Mouse (Mus musculus): ENCODE measurements at regions not wholly inside any gene's neighbourhood (a gene's known extent, or its start where the extent isn't known, plus 50 kb on each side); places are given as distances from the start of the nearest gene placed in this dataset.
A peak's percentile ranks its signal among the peaks of the same experiment; 100 is the strongest.

DNA sequence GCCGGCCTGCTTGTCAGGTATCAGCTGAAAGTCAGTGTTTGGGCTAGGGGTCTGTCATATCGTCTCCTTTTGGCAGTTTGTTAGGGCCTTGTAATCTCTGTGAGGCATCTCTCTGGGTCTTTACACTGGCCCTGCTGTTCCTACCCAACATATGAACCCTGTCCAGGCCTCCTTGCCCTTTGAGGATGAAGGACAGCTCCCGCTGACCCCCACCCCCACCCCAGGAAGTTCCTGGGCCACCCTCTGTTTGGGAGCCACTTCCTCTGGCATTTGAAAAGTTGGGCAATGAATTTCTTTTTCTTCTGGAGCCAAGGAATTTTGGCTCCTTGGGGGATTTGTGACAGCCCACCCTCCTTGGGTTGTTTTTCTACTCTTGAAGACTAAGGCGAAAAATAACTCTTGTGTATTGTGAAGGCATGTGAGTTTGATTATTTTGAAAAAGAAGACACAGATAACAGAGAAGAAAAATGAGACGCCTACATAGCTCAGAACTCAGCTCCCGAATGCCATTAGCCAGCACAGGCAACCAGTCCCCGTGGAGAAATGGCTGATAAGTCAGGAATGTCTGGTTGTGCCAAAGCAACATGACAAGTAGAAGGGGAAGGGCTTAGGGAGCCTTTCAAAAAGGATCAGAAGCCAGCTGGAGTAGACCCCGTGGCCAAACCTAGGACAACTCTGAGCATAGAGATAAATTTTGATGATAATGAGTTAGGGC, 249.5 kb downstream of the Gm49356 start:
- DNase-seq (ENCODE audit: low spot score): no peak

DNA sequence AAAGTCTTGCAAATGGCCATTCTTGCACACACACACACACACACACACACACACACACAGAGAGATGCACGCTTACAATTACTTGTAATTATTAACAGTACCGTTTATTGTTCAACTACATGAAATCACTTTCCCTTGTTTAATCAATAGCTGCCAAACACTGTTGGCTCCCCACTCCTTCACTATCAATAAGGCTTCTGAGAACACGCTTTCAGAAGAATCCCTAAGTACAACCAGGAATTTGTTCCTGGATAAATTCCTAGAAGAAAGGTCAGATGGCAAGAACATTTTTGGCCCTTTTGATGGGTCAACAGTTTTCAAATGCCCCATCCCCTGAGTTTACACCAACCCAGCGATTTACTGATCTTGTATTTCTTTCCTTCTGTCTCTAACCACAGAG, 252.5 kb downstream of the Gm49356 start:
- DNase-seq (ENCODE audit: low spot score): no peak

DNA sequence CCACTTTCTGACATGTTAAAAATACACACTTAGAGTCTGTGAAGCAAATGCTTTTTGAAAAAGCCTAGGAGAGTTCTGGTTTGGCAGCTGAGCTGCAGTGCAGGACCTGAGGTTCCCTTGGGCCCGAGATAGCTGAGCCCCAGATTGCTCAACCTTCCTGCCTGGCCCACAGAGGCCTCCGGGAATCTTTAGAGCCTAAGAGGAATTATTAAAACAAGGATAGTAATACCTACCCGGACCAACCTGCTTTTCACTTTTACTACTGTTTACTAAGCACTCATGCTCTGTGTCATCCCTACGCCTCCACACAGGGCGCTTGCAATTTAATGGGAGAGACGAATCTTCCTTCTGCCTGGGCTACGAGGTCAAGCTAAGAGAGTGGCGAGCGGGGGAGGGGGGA, 253.4 kb downstream of the Gm49356 start:
- no peak for DNase-seq (ENCODE audit: low spot score)

DNA sequence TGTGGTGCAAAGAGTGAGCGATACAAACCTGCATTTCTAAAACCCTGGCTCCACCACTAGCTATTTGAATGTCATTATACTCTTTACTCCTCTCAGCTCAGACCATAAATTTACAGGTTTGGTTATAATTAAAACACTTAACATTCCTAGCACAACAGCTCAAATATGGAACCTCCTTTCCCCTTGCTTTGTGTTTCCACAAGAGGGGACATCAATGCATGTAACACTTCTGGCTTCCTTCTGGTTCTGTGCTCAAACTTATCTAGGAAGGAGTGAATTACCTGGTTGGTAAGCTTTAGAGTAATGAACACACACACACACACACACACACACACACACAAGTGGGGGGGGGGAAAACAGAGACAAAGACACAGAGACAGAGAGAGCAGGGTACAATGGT, 254.8 kb downstream of the Gm49356 start:
- no peak for DNase-seq (ENCODE audit: low spot score)

DNA sequence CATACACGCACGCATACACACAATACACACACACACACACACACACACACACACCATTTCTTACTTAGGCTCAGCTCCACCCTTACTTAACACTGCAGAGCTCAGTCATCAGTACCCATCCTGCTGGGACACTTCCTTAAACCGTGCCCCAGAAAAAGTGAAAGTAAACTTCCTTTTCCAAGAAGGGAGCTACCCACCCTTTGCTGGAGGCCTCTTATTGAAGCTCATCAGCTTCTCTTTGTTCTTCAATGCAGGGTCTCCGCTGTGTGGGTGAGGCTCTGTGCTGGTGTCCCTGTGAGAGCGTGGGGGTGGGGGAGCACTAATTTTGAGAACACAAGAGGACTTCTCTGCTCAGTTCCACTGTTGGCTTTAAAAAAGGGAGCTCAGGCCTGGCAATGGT, 256.6 kb downstream of the Gm49356 start:
- peak; percentile 6 for DNase-seq (ENCODE audit: low spot score)

DNA sequence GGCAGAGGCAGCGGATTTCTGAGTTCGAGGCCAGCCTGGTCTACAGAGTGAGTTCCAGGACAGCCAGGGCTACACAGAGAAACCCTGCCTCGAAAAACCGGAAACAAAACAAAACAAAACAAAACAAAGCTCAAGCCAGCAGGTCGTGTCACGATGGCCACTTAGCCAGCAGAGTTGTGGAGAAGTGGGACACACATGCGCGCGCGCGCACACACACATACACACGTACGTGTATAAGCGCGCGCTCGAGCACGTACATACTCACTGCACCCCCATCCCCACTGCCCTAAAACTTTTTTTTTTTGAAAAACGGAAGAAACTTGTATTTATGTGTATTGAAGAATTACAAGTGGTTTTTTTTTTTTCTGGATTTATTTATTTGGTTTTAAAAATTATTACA, 257.0 kb downstream of the Gm49356 start:
- no peak for DNase-seq (ENCODE audit: low spot score)

DNA sequence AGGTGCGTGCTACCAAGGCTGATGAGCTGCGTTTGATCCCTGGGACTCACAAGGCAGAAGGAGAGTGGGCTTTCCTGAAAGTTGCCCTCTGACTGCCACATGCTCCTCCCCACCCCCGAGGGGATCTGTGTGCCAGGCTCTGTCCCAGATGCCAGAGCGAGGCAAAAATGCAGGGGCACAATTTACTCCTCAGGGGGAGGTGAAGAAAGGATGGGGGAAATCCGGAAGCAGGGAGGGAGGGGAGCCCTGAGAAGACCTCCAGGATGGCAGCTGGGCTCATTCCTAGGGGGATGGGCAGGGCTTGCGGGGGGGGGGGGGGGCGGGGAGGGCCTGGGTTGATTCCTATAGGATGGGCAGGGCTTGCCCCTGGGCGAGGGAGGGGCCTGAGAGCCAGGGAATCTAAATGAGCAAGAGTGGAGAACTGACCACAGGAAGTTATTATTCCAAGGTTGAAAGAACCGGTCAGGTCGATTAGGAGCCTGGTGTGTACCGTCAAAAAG, 257.5 kb downstream of the Gm49356 start:
- no peak for DNase-seq (ENCODE audit: low spot score)

DNA sequence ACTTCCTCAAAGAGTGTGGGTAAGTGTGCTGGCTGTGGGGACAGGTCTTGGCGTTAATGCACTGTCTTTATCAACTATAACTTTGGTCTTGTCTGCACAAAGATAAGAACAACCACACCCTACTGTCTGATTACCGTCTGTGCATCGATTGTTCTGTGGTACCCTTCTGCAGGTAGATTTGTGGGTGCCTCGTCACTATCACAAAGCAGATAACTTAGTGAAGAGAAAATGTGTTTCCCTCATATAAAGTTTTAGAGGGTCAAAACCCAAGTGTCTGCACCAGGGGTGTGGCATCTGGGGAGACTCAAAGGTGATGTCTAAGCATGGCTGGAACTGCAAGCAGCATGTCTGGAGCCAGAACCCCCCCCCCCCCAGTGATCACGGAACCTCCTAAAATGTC, 259.4 kb downstream of the Gm49356 start:
- no peak for DNase-seq (ENCODE audit: low spot score)

DNA sequence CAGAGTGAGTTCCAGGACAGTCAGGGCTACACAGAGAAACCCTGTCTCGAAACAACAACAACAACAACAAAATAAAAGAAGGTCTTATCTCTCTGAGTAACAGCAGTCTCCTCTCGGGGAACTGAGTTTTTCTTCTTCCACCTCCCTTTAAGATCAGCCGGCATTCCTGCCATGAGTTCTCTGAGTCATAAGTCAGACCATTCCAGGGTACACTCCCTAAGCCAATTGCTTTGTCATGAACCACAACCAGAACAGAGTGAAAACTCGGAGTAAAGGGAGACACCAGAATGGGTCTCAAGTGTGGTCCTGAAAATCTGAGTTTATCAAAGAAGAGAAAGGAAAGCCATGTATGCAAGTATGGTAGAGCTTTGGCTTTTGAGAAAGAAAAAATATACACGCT, 262.4 kb downstream of the Gm49356 start:
- no peak for DNase-seq (ENCODE audit: low spot score)

DNA sequence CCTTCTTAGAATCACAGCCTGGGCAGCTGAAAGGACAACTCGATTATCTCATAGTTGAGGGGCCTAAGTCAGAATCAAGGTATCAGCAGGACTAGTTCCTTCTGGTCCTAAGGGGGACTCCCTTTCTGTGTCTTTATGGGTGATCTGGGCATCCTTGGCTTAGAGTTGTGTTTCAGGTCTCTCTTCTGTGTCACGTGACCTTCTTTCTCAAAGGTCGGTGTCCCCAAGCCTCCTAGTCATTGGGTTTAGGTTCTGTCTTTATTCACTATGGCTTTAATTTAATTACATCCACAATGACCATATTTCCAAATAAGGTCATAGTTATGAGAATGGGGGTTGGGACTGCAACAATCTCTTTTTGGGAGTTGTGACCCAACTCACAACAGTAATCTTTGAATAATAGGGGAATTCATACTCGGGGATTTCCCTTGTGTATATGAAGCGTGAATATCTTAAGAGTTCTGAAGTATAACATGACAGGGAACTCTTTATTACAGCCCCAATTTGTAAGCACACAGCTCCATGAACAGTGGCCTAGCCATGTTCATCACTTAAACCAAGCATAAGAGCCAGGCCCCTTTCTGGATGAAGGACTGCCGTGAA, 263.8 kb downstream of the Gm49356 start:
- DNase-seq (ENCODE audit: low spot score): no peak

DNA sequence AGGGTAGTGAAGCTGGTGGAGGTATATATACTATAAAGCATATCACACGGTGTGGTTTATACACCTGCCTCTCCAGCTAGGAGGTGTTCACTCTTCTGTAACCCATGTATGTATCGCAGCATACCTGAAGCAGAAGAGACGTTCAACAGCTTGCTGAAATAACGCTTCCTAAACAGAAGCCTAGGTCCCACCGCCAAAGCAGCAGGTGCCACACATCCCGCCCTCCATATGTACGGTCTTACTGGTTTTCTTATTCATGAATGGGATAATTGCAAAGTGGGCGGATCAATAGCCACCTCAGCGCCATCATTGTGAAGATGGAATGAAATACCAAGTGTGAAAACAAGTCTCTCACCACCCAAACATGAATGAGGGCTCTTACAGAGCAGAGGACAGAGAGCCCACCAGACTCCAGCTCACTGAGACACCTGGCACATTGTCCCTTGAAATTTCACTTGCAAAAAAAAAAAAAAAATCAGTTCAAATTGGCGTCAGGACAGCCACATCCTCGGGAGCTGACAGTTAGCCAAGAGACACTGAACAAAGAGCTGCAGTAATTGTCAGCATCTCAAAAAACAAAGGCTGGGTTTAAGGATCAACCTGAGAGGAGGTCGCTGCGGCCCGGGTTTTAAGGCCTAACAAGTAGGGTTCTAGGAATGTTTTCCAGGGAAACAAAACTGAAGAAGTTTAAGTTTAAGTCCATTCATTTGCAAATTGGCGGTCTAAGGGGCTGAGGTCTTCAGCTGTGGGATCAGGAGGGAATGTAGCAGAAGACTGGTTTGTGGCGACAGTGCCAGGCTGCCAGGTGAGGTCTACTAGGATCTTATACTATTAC, 264.5 kb downstream of the Gm49356 start:
- no peak for DNase-seq (ENCODE audit: low spot score)

DNA sequence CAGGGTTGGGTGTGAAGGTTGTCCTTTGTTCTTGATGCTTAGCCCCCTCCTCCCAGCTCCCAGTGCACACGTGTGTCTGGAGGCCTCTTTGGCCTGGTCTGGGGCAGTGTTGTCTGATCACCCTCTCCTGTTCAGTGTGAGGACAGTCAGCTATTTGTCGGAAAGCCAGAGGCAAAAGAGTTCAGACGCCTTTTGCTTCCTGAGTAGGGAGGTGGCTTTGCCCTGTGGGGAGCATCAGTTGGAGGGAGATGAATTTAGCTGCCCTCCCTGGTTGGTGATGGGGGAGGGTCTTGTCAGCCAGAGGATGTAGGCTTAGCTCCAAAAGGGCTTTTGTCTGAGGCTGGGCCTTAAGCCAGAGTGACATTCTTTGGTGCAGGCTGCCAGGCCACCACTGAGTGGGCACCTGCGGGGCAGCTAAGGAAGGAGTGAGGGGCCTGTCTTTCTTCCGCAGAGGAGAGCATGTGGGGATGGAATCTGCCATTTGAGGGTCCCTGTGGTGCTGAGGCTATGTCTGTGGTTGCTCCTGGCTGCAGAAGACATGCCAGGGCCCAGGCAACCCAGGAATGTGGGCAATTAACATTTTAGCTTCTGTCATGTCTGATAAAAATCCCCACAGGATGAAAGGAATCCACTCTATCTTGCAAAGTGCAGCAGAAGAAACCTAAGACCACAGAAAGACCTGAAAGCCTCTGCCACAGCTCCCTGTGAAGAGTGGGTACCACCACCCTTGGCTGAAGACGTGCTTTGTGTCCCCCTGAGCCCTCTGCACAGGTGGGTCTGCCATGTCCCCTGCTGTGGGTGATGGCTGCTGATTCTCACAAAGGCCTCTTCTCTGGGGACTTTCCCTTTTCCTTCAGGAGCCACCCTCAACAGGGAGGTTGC, 265.6 kb downstream of the Gm49356 start:
- no peak for DNase-seq (ENCODE audit: low spot score)

DNA sequence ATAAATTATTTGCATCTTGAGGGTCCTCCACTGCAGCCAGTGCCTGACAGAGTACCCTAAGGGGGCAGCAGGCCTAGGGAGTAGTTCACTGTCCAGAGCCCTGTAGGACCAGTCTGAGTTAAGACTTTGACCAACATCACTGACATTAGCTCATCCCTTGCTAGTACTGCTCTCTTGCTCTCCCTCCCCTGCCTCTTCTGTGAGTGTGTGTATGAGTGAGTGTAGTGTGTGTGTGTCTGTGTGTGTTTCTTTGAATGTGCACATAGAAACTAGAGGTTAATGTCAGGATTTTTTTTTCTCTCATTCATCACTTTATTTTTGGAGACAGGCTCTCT, 266.2 kb downstream of the Gm49356 start:
- DNase-seq (ENCODE audit: low spot score): no peak

DNA sequence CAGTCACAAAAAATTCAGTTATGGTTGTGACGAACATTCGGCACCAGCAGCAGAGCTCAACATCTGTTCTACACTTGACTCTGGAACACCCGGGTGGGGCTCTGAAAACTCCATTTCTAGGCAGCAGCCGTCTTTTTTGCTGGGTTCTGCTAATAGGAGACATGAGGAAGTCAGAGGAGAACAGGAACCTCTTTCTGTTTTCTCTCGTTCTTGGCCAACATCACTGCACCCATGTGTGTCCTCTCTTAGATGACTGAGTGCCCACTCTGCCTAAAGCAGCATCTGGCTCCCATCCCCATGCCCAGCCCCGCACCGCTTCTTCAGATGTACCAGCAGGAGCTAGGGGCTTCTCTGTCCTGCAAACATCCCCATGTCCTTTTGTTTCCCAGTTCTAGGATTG, 267.2 kb downstream of the Gm49356 start:
- DNase-seq (ENCODE audit: low spot score): no peak

DNA sequence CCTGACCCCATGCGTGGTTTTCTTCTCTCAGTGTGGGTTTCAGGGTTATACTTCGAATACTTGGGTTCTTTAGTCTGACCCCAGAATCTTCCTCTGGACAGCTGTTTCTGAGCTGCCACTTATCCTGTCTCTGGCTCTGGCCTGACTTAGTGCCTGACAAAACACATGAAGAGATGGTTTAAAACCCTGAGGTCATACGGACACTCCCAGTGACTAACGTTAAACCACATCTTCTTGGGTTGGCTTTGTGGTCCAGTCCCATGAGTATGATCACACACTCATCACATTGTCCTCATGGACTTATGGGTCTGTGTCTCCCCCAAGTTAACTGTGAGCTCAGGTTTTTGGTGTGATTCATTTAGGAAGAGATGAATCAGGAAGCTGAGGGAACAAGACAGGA, 269.7 kb downstream of the Gm49356 start:
- no peak for DNase-seq (ENCODE audit: low spot score)

DNA sequence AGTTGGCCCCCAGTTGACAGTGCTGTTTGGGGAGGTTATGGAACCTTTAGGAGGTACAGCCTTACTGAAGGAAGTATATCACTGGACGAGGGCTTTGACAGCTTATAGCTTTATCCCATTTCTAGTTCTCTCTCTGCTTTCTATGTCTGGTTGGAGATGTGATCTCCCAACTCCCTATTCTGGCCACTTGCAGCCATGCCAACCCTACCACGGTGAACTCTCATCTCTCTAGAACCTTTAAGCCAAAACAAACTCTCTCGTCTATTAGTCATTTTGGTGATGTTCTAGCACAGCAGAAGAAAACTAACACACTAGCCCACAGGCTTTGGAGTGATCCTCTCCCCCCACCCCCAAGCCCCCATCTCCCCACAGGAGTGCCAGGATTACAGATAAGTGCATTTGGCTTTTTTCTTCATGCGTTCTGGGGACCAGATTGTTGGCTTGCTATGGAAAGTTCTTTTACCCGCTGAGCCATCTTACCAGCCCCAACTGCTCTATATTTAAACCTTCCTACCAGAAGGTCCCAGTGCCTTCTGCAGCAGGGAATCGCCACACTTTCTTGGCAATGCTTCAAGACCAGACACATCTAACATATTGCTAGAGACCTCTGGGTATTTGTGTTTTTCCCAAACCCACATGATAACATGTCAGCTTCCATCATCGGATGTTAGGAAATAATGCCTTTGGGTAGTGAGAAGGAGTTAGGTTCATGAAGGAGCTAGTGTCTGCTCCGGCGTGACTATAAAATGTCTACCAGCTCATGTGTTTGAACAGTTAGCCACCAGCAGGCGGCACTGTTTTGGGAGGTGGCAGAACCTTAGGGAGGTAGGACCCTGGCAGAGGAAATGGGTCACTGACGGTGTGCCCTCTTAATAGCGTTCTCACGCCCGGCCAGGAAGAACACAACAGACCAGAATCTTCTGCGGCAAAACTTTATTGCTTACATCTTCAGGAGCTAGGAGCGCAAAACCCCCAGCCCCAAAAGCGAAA, 272.1 kb downstream of the Gm49356 start:
- no peak for DNase-seq (ENCODE audit: low spot score)

DNA sequence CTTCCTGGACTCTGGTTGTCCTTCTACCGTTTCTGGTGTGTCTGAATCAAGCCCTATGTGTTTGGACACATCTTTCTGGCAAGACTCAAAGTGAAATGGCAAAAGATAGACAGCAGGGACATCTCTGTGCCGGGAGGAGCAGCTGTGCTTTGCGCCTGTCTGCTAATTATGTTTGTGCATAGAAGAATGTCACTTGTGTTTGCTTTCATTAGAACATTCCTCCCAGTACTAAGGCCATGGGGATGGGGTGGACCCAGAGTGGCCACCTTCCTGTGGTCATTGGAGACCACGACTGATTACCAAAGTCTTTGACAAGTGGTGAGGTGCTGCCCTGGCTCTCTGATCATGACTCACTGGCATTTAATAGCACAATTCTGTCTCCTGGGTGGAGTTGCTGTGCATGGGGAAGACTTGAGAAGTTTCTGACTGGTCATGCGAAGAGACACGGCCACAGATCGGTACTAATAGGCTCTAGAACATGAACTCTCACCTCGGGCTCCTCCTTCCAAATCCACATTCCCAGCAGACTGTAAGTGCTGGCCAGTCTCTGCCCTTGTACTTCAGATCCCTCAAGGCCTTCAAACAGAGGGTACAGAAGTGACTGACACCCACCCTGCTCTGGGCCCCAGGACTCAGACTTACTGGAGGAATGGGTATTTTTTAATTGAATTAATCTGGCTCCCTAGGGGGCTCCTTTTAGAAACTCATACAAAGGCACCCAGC, 279.0 kb downstream of the Gm49356 start:
- DNase-seq (ENCODE audit: low spot score): no peak

DNA sequence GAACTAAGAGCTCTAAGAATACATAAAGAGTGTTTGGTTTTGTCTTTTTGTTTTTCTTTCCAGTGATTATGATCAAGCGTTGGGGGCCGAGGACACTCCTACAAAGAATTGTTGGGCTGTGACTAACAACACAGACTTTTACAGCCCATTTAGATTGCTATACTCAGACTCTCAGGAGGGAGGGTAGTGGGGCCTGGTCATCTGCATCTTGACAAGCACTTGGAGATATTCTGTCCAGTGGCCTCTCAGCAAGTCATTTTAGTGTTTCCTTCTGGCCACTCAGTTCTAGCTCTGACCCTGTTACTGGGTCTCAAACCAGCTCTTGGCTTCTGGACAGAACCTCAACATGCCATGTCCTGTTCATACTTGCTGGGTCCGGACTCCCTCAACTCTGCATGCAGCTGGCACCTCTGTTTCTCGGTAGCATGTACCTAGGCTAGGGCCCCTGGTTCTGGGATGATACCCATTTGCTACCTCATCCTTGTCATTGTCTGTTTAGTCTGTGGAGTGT, 279.6 kb downstream of the Gm49356 start:
- DNase-seq (ENCODE audit: low spot score): no peak

DNA sequence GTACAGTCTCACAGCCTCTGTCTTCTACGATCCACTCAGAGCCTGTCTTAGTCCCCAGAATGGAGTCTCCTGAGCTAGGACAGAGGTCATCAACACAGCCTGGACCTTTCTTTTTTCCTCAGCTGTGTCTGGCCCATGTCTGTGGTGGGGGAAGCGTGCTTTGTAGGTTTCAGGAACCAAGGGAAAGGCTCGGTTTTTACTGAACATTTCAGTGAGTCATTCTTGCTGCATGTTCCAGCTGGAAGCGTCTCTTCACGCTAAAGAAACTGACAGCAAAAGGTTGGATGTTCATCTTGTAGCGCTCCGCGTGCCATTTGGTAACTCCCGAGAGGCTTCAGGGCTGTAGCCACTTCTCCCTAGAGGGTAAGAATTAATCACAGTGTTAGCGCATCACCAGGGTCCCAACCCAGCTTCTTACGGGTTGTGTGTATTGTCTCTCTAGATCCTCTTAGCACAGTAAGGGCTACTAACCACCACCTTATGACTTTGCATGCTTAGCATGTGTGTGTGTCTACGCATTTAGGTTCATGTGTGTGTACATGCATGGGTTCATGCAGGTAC, 280.2 kb downstream of the Gm49356 start:
- DNase-seq (ENCODE audit: low spot score): no peak

DNA sequence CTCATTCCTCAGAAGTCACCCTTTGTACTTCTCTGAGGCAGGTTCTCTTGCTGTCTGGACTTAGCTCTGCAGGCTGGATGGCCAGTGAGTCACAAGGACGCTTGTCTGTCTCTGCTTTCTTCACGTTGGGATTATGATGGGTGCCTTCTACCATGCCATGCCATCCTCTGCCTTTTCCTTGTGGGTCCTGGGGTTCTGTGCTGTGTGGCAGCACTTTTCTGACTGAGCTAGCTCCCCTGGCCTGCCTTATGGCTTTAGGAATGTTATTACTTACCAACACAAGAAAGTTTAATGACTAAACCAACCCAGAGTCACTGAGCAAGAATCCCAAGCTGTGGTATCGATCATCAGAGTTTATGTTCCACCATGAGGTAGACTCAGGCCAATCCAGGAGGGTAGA, 280.7 kb downstream of the Gm49356 start:
- no peak for DNase-seq (ENCODE audit: low spot score)
